Mouse (Mus musculus) spleen, adult 2 months (tissue): ENCODE data around the gene Fam186b.

Experiments used
- CTCF ChIP-seq: fragments of 200-500 bp; IDR thresholded peaks from 2 replicates; pipeline ENCODE4 v1.5.1; 2011; ENCODE audit warnings: mild to moderate bottlenecking, inconsistent platforms; ENCODE audit not compliant: insufficient read depth, insufficient read length, insufficient replicate concordance; ENCODE audit errors: extremely low read depth
- POLR2A ChIP-seq: fragments of 200-500 bp; IDR thresholded peaks from 2 replicates; pipeline ENCODE4 v1.6.1; 2011; ENCODE audit warnings: low read depth, low read length, inconsistent platforms

DNA sequence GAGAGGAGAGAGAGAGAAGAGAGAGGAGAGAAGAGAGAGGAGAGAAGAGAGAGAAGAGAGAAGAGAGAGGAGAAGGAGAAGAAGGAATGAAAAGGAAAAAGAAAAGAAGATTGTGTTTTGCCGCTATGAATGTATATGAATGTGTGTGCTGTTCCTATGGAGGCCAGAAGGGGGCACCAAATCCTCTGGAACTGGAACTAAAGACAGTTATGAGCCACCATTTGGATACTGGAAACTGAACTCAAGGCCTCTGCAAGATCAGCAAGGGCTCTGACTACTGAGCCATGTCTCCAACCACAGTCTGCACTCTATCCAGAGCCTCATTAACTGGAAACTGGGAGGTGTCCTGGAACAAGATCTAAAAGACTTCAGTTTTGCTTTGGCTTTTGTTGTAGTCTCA lies 31.3 kb upstream of the Fam186b start:
- TF ChIP-seq POLR2A (no peak), CTCF (peak; percentile 33; the same call in 1 of the 2 replicates)
